Mouse (Mus musculus) lung, postnatal 0 days (tissue): ENCODE results near the gene Rhoj.

Source experiments
- CTCF ChIP-seq: IDR thresholded peaks from 2 replicates; pipeline ENCODE4 v1.5.1; 2016; ENCODE audit warnings: antibody characterized with exemption, mild to moderate bottlenecking
- EP300 ChIP-seq: IDR thresholded peaks from 2 replicates; pipeline ENCODE4 v1.6.1; 2016; ENCODE audit warnings: antibody characterized with exemption, mild to moderate bottlenecking, control low read depth

- TF ChIP-seq CTCF (no peak), EP300 (no peak)
Observed at GRCm38 (mm10) chr12:75429685-75430396, 121.7 kb downstream of the Rhoj start.
